Mouse (Mus musculus): Measurements from ENCODE around the gene Trim71. TPM values are rescaled to one million over a fixed set of nuclear protein-coding genes. Genes with fewer than 3 reads are reported as not detected.

Trim71 gene
- polyA plus RNA-seq, 1 experiment from 2014 or later = 1.9 TPM

DNA sequence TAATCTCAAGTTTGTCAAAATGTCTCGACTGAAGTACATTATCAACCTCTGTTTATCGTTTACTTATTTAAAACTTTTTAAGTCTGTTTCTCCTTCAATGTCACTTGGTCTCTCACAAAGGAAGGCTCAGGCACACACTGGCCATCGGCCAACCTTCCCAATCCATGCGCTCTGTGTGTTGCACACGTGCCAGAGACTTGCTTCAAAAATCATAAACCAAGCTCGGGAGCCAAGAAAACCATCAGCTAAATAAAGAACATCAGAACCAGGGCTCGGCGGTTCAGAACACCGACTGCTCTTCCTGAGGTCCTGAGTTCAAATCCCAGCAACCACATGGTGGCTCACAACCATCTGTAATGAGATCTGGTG is 35.5 kb downstream of the Trim71 start:
- no peak overlapping the region for H3K4me3 ChIP-seq (ENCODE audit: low read depth, low read length)
- DNase-seq (ENCODE audit: low spot score) = no peak

DNA sequence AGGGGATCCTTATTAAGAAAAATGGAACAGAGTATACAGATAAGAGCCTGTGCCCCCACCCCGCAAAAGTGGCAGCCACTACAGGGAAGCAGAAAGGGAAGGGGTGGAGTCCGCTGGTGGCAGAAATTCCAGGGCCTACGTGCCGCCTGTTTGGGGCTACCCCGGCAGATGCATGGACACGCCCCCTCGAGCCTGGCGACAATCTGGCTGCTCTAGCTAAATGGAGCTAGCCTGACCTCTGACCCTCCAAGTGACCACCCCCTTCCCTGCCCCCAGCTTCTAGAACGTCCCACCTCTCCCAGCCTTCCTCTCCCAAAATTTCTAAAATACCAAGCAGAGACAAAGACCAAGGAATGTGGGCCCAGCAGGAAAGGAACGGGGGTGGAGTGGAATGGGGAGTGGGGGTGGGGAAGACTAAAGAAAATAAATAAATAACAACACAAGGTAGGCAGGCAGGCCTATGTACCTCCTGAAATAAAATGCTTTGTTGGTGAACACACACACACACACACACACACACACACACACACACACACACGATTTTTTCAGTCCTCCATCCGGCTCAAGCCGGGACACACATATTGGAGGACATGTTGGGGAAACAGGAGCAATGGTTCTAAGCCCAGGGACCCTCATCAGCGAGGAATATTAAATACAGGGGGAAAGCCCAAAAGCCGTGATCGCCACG is 36.0 kb downstream of the Trim71 start:
- Histone ChIP-seq H3K9me3 (replicated peaks; ENCODE audit: control insufficient read depth, low read length) (no peaks in the 10 kb centered on the region), H3K27me3 (ENCODE audit: control insufficient read depth, insufficient read depth, low read length) (no peaks in the 10 kb centered on the region), H3K4me1 (ENCODE audit: control insufficient read depth, insufficient read depth, low read length) (peaks cover 3% of the 10 kb centered on the region; the same call in 1 of the 2 replicates), H3K9ac (replicated peaks; ENCODE audit: low read length) (no peak overlapping the region), H3K36me3 (replicated peaks; ENCODE audit: control insufficient read depth, insufficient read depth, low read depth, low read length) (no peaks in the 10 kb centered on the region), H3K27ac (replicated peaks; ENCODE audit: low read depth, low read length) (no peak overlapping the region), H3K4me2 (ENCODE audit: low read depth, low read length) (peak overlapping the region; percentile 5; the same call in 1 of the 2 replicates), H3K4me3 (ENCODE audit: low read depth, low read length) (no peak overlapping the region)
- DNase-seq (ENCODE audit: low spot score) (peak; percentile 81), ATAC-seq (replicated peaks; ENCODE audit: insufficient number of reproducible peaks, low FRiP score, low TSS enrichment, low read depth) (peak; percentile 32)
- WGBS = 5% methylated on average over 17 of the region's 17 CpGs

More for the DNA sequence above, 35.5 kb downstream of the Trim71 start:
- no peak for ATAC-seq (replicated peaks; ENCODE audit: insufficient number of reproducible peaks, low FRiP score, low TSS enrichment, low read depth)
- Histone ChIP-seq H3K4me2 (ENCODE audit: low read depth, low read length) (no peak overlapping the region), H3K4me1 (ENCODE audit: control insufficient read depth, insufficient read depth, low read length) (peaks cover 3% of the 10 kb centered on the region; the same call in 1 of the 2 replicates), H3K9me3 (replicated peaks; ENCODE audit: control insufficient read depth, low read length) (no peaks in the 10 kb centered on the region), H3K9ac (replicated peaks; ENCODE audit: low read length) (no peak overlapping the region), H3K36me3 (replicated peaks; ENCODE audit: control insufficient read depth, insufficient read depth, low read depth, low read length) (no peaks in the 10 kb centered on the region), H3K27ac (replicated peaks; ENCODE audit: low read depth, low read length) (no peak overlapping the region), H3K27me3 (ENCODE audit: control insufficient read depth, insufficient read depth, low read length) (no peaks in the 10 kb centered on the region)
- 45% methylated on average over 9 of the region's 9 CpGs for WGBS

DNA sequence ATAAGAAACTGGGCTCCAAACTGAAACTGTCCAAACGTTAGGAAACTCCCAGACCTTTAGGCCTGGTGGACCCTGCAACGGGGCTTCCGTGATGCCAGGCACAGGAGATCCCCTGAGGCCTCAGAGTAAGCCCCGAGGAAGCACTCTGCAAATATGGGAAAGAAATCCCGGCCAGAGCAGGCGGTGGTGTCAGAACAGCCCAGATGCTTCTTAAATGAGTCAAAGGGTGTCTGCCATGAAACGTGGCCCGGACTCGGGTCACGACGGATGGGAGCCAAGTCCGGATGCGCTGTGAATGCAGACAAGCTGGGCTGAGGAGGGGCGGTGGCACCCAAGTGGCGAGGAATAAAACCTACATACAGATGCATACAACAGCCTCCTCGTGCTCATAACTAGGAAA is 37.1 kb downstream of the Trim71 start:
- ATAC-seq (replicated peaks; ENCODE audit: insufficient number of reproducible peaks, low FRiP score, low TSS enrichment, low read depth) (peak; percentile 6; the same call in 1 of the 2 replicates), DNase-seq (ENCODE audit: low spot score) (peak; percentile 82)
- Histone ChIP-seq H3K27ac (replicated peaks; ENCODE audit: low read depth, low read length) (no peak overlapping the region; the same call in 1 of the 2 replicates), H3K27me3 (ENCODE audit: control insufficient read depth, insufficient read depth, low read length) (no peaks in the 10 kb centered on the region), H3K9me3 (replicated peaks; ENCODE audit: control insufficient read depth, low read length) (no peaks in the 10 kb centered on the region), H3K36me3 (replicated peaks; ENCODE audit: control insufficient read depth, insufficient read depth, low read depth, low read length) (no peaks in the 10 kb centered on the region), H3K4me2 (ENCODE audit: low read depth, low read length) (peak overlapping the region; percentile 33), H3K9ac (replicated peaks; ENCODE audit: low read length) (no peak overlapping the region), H3K4me3 (ENCODE audit: low read depth, low read length) (no peak overlapping the region), H3K4me1 (ENCODE audit: control insufficient read depth, insufficient read depth, low read length) (peaks cover 3% of the 10 kb centered on the region; the same call in 1 of the 2 replicates)
- 2% methylated on average over 16 of the region's 16 CpGs for WGBS

DNA sequence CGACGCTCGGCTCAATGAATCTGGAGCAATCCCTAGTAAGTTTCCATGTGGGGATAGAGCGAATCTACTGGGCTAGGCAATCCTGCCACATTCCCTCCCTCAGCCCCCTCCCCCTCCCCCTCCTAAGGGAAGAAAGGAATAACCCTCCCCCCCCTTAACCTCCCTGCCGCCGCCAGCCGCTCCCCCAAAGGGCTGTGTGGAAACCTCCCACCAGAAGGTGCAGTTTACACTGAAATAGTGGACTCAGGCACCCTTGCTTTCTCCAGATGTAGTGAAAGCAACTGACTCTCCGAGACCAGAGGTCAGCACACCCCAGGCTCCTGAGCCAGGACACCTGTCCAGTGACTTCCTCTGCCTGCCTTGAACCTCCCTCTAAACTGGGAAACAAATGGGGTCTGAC is 37.6 kb downstream of the Trim71 start:
- Histone ChIP-seq H3K4me3 (ENCODE audit: low read depth, low read length) (no peak overlapping the region), H3K4me1 (ENCODE audit: control insufficient read depth, insufficient read depth, low read length) (peaks cover 3% of the 10 kb centered on the region; the same call in 1 of the 2 replicates), H3K36me3 (replicated peaks; ENCODE audit: control insufficient read depth, insufficient read depth, low read depth, low read length) (no peaks in the 10 kb centered on the region), H3K27ac (replicated peaks; ENCODE audit: low read depth, low read length) (no peak overlapping the region; the same call in 1 of the 2 replicates), H3K27me3 (ENCODE audit: control insufficient read depth, insufficient read depth, low read length) (no peaks in the 10 kb centered on the region), H3K4me2 (ENCODE audit: low read depth, low read length) (peak overlapping the region; percentile 33), H3K9me3 (replicated peaks; ENCODE audit: control insufficient read depth, low read length) (no peaks in the 10 kb centered on the region), H3K9ac (replicated peaks; ENCODE audit: low read length) (no peak overlapping the region)
- peak; percentile 54 for DNase-seq (ENCODE audit: low spot score)
- ATAC-seq (replicated peaks; ENCODE audit: insufficient number of reproducible peaks, low FRiP score, low TSS enrichment, low read depth) = no peak
- WGBS = 5% methylated on average over 8 of the region's 8 CpGs

DNA sequence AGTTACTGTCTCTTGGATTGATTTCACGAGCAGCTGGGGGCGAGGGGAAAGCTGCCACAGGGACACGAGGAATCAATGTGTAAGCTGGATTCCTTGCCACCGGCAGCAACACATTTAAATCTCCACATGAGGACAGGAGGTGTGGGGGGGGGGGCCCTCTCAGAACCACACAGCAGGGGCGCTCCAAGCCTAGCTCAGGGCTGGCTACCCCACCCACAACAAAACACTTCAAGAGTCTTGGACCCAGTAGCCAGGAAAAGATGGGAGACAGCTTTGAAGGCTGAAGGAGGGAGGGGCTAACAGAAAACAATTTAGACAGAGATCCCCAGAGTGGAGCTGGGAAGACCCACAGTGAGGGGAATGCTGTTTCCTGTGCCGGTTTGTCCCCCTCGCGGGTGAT is 38.3 kb downstream of the Trim71 start:
- DNase-seq (ENCODE audit: low spot score) (no peak), ATAC-seq (replicated peaks; ENCODE audit: insufficient number of reproducible peaks, low FRiP score, low TSS enrichment, low read depth) (no peak)
- Histone ChIP-seq H3K36me3 (replicated peaks; ENCODE audit: control insufficient read depth, insufficient read depth, low read depth, low read length) (no peaks in the 10 kb centered on the region), H3K4me2 (ENCODE audit: low read depth, low read length) (no peak overlapping the region), H3K9ac (replicated peaks; ENCODE audit: low read length) (no peak overlapping the region), H3K27ac (replicated peaks; ENCODE audit: low read depth, low read length) (no peak overlapping the region), H3K4me1 (ENCODE audit: control insufficient read depth, insufficient read depth, low read length) (peaks cover 3% of the 10 kb centered on the region; the same call in 1 of the 2 replicates), H3K9me3 (replicated peaks; ENCODE audit: control insufficient read depth, low read length) (no peaks in the 10 kb centered on the region), H3K27me3 (ENCODE audit: control insufficient read depth, insufficient read depth, low read length) (no peaks in the 10 kb centered on the region), H3K4me3 (ENCODE audit: low read depth, low read length) (no peak overlapping the region)
- WGBS = 6% methylated on average over 8 of the region's 8 CpGs

DNA sequence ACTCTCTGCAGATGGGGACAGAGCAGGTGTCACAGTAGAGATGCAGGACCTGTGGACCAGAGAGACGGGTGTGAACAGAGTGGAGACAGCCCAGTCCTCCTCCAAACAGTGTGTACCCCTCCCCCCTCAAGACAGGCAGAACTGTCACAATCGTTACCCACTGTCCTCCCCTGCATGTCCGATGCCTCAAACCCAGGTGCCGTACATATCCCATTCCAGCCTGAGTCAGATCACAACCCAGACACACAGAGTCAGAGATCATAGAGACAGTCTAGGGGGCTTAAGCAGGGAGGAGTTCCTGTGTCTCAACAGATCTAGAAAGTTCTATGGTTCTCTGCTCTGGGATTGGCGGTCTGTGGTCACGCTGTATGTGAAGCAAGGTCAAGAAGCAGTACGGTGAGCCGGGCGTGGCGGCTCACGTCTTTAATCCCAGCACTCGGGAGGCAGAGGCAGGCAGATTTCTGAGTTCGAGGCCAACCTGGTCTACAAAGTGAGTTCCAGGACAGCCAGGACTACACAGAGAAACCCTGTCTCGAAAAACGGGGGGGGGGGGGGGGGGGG is 39.0 kb downstream of the Trim71 start:
- H3K36me3 ChIP-seq (replicated peaks; ENCODE audit: control insufficient read depth, insufficient read depth, low read depth, low read length) = no peaks in the 10 kb centered on the region
- no peak overlapping the region for H3K4me2 ChIP-seq (ENCODE audit: low read depth, low read length)
- ATAC-seq (replicated peaks; ENCODE audit: insufficient number of reproducible peaks, low FRiP score, low TSS enrichment, low read depth) = peak; percentile 3; the same call in 1 of the 2 replicates
- H3K9ac ChIP-seq (replicated peaks; ENCODE audit: low read length) = no peak overlapping the region
- WGBS = 89% methylated on average over 12 of the region's 15 CpGs
- DNase-seq (ENCODE audit: low spot score) = no peak
- peaks cover 3% of the 10 kb centered on the region; the same call in 1 of the 2 replicates for H3K4me1 ChIP-seq (ENCODE audit: control insufficient read depth, insufficient read depth, low read length)
- no peaks in the 10 kb centered on the region for H3K27me3 ChIP-seq (ENCODE audit: control insufficient read depth, insufficient read depth, low read length)
- no peak overlapping the region for H3K4me3 ChIP-seq (ENCODE audit: low read depth, low read length)
- no peak overlapping the region for H3K27ac ChIP-seq (replicated peaks; ENCODE audit: low read depth, low read length)
- H3K9me3 ChIP-seq (replicated peaks; ENCODE audit: control insufficient read depth, low read length) = no peaks in the 10 kb centered on the region

DNA sequence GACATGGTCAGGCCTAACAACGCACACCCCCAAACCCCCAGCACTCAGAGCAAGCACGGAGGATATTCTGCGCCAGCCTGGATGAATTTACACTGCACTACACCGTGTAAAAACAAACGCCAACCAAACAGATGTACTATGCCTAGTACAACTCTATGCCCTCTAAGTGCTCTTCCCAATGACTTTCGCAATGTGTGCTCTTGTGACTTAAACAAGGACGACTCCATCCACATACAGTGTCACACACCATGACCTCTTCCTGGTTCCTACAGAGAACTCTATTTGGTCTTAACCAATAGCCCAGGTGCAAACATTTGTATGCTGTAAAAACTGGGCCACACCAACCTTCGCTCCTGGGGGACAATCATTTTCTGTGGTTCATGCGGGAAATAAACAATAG is 41.7 kb downstream of the Trim71 start:
- Histone ChIP-seq H3K27me3 (ENCODE audit: control insufficient read depth, insufficient read depth, low read length) (no peaks in the 10 kb centered on the region), H3K9ac (replicated peaks; ENCODE audit: low read length) (no peak overlapping the region), H3K4me2 (ENCODE audit: low read depth, low read length) (no peak overlapping the region), H3K4me1 (ENCODE audit: control insufficient read depth, insufficient read depth, low read length) (peaks cover 3% of the 10 kb centered on the region; the same call in 1 of the 2 replicates), H3K9me3 (replicated peaks; ENCODE audit: control insufficient read depth, low read length) (no peaks in the 10 kb centered on the region), H3K36me3 (replicated peaks; ENCODE audit: control insufficient read depth, insufficient read depth, low read depth, low read length) (no peaks in the 10 kb centered on the region), H3K27ac (replicated peaks; ENCODE audit: low read depth, low read length) (no peak overlapping the region), H3K4me3 (ENCODE audit: low read depth, low read length) (no peak overlapping the region)
- no peak for ATAC-seq (replicated peaks; ENCODE audit: insufficient number of reproducible peaks, low FRiP score, low TSS enrichment, low read depth)
- DNase-seq (ENCODE audit: low spot score) = no peak
- WGBS = 86% methylated on average over 9 of the region's 9 CpGs

DNA sequence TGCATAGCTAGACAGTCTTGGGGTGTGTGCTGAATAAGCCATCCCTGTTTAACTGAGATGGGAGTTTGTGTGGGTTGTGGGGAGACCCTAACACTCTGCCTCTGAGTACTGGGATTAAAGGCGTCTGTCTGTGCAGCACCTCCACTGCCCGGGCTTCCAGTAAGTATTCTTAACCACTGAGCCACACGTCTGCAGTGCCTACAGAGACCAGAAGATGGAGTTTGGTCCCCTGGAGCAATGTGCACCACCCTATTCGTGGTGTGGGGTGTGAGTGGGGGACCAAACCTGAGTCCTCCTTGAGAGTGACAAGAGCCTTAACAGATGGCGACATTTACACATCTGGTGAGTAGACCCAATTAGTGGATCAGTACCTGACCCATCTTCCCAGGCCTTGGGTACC is 42.1 kb downstream of the Trim71 start:
- Histone ChIP-seq H3K36me3 (replicated peaks; ENCODE audit: control insufficient read depth, insufficient read depth, low read depth, low read length) (no peaks in the 10 kb centered on the region), H3K4me1 (ENCODE audit: control insufficient read depth, insufficient read depth, low read length) (peaks cover 3% of the 10 kb centered on the region; the same call in 1 of the 2 replicates)

More for the DNA sequence above, 42.1 kb downstream of the Trim71 start:
- Histone ChIP-seq H3K4me2 (ENCODE audit: low read depth, low read length) (no peak overlapping the region), H3K27me3 (ENCODE audit: control insufficient read depth, insufficient read depth, low read length) (no peaks in the 10 kb centered on the region), H3K9me3 (replicated peaks; ENCODE audit: control insufficient read depth, low read length) (no peaks in the 10 kb centered on the region), H3K27ac (replicated peaks; ENCODE audit: low read depth, low read length) (no peak overlapping the region), H3K9ac (replicated peaks; ENCODE audit: low read length) (no peak overlapping the region), H3K4me3 (ENCODE audit: low read depth, low read length) (no peak overlapping the region)
- WGBS = 64% methylated on average over 5 of the region's 5 CpGs
- no peak for DNase-seq (ENCODE audit: low spot score)
- no peak for ATAC-seq (replicated peaks; ENCODE audit: insufficient number of reproducible peaks, low FRiP score, low TSS enrichment, low read depth)
